In the genomic region with DNA sequence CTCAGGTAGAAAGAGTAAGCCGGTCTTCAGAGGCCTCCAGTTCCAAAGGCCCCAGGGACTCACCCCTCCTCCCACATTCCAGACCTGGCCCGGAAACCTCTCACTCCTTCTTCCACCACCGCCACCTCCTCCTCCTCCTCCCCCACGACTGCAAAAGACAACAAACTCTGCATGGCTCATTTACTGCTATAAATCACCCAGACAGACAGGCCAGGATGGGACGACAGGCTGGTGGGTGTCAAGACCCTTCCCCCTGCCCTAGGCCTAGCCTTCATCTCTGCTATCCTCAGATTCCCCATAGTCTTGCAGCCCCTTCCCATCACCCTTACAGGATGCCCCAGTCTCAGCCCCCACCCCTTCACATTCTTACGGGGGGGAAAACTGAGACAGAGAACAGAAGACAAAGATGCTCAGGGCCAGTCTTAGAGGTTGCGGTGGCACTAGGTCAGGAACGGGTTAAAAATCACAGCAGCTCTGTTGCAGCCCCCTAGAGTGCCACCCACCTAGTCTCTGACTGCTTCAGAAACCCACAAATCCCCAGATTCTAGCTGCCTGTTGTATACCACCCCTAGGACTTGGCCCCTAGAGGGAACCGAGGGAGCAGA, we compare ENCODE assay signal across 8 mouse cellular contexts. TPM values are rescaled to one million over a fixed set of nuclear protein-coding genes. Genes with fewer than 3 reads are reported as not detected.
A peak's percentile ranks its signal among the peaks of the same experiment; 100 is the strongest.
DNase-seq lines count a peak whose midpoint lies in the region; ATAC-seq and TF ChIP-seq lines count a peak whose summit lies in the region.

No protein-coding gene starts in this region.

- peak overlapping the region; percentile 26 for H3K4me2 ChIP-seq in forebrain, embryonic 12.5 days
- peak overlapping the region; percentile 22 for H3K4me2 ChIP-seq in neural tube, embryonic 15.5 days

- no peaks in the 10 kb centered on the region for H3K27me3 ChIP-seq in kidney, adult 2 months (replicated peaks; ENCODE audit: control insufficient read depth, insufficient read depth, low read length)
- peaks cover 36% of the 10 kb centered on the region for H3K27me3 ChIP-seq in forebrain, embryonic 12.5 days
- no peaks in the 10 kb centered on the region for H3K27me3 ChIP-seq in neural tube, embryonic 15.5 days (replicated peaks)
- H3K27me3 ChIP-seq in thymus, adult 2 months (ENCODE audit: control insufficient read depth, insufficient read depth, low read length) = no peaks in the 10 kb centered on the region

- no peak overlapping the region for H3K9ac ChIP-seq in forebrain, embryonic 12.5 days
- H3K9ac ChIP-seq in neural tube, embryonic 15.5 days (replicated peaks) = no peak overlapping the region

- H3K9me3 ChIP-seq in forebrain, embryonic 12.5 days = no peaks in the 10 kb centered on the region
- no peaks in the 10 kb centered on the region for H3K9me3 ChIP-seq in neural tube, embryonic 15.5 days (replicated peaks)

- peaks cover 19% of the 10 kb centered on the region for H3K4me1 ChIP-seq in kidney, adult 2 months (ENCODE audit: control insufficient read depth, insufficient read depth, low read length)
- peaks cover 85% of the 10 kb centered on the region for H3K4me1 ChIP-seq in forebrain, embryonic 12.5 days
- H3K4me1 ChIP-seq in neural tube, embryonic 15.5 days = peaks cover 89% of the 10 kb centered on the region
- H3K4me1 ChIP-seq in thymus, adult 2 months (replicated peaks; ENCODE audit: control insufficient read depth, insufficient read depth, low read length) = 0 out of 2 replicates have a peak, but pooled peaks cover 2% of the 10 kb centered on the region

- peak; percentile 49 for DNase-seq in kidney, adult 2 months
- no peak for DNase-seq in kidney, adult 18-20 months
- peak; percentile 45 to 49 for DNase-seq in kidney, postnatal 36 days
- DNase-seq in cerebellum, adult 18-20 months = no peak
- DNase-seq in spleen, postnatal 36 days (ENCODE audit: low spot score in 2 of 2) = no peak
- no peak for DNase-seq in thymus, adult 2 months

- no peak for TF ChIP-seq POLR2A in kidney, adult 2 months (IDR thresholded peaks at IDR 0.05; ENCODE audit: low read depth, low read length)
- no peak for TF ChIP-seq POLR2A in thymus, adult 2 months (IDR thresholded peaks at IDR 0.05; ENCODE audit: control insufficient read depth, extremely low read depth, insufficient read depth, low read length, poor library complexity)

- 25% methylated on average over 9 of the region's 9 CpGs for WGBS in kidney, adult 2 months
- 3% methylated on average over 9 of the region's 9 CpGs for WGBS in forebrain, embryonic 12.5 days
- 10% methylated on average over 9 of the region's 9 CpGs for WGBS in neural tube, embryonic 15.5 days
- 85% methylated on average over 9 of the region's 9 CpGs for WGBS in thymus, adult 2 months

- H3K36me3 ChIP-seq in kidney, adult 2 months (ENCODE audit: control insufficient read depth, insufficient read depth, low read length) = no peaks in the 10 kb centered on the region
- H3K36me3 ChIP-seq in forebrain, embryonic 12.5 days (replicated peaks) = 0 out of 2 replicates have a peak, but pooled peaks cover 8% of the 10 kb centered on the region
- H3K36me3 ChIP-seq in neural tube, embryonic 15.5 days = no peaks in the 10 kb centered on the region
- no peaks in the 10 kb centered on the region for H3K36me3 ChIP-seq in thymus, adult 2 months (ENCODE audit: control insufficient read depth, insufficient read depth, low read length)

- H3K27ac ChIP-seq in kidney, adult 2 months (ENCODE audit: insufficient read depth, low read depth, low read length) = no peak overlapping the region; the same call in 1 of the 2 replicates
- no peak overlapping the region for H3K27ac ChIP-seq in forebrain, embryonic 12.5 days
- H3K27ac ChIP-seq in neural tube, embryonic 15.5 days (replicated peaks) = no peak overlapping the region
- no peak overlapping the region for H3K27ac ChIP-seq in thymus, adult 2 months (ENCODE audit: control insufficient read depth, insufficient read depth, low read length)

- no peak for ATAC-seq in forebrain, embryonic 12.5 days (ENCODE audit: low FRiP score)
- ATAC-seq in neural tube, embryonic 15.5 days (ENCODE audit: low FRiP score) = no peak

- no peak for TF ChIP-seq CTCF in kidney, adult 2 months (conservative IDR thresholded peaks at IDR 0.05; ENCODE audit: insufficient read depth, insufficient read length, low read depth, low read length)
- TF ChIP-seq CTCF in thymus, adult 2 months (IDR thresholded peaks at IDR 0.05; ENCODE audit: borderline replicate concordance, control insufficient read depth, extremely low read depth, insufficient read depth, low read length, poor library complexity) = no peak

- no peak overlapping the region for H3K4me3 ChIP-seq in kidney, adult 2 months (ENCODE audit: insufficient read depth, low read depth, low read length)
- no peak overlapping the region for H3K4me3 ChIP-seq in forebrain, embryonic 12.5 days (replicated peaks)
- H3K4me3 ChIP-seq in neural tube, embryonic 15.5 days (replicated peaks) = no peak overlapping the region
- no peak overlapping the region for H3K4me3 ChIP-seq in thymus, adult 2 months (ENCODE audit: control insufficient read depth, insufficient read depth, low read length)

RNA-seq across cellular contexts. Expression of a gene that starts 10.8 kb away (rescaled TPM):
- polyA plus RNA-seq in kidney, adult 2 months (2012; rRNA removed) = 39.1 and 45.5 TPM in 2 replicates
- 13.2 and 15.2 TPM in 2 replicates for polyA plus RNA-seq in forebrain, embryonic 12.5 days (2016; fragmentation: Nextera tagmentation; extraction: Ambion mirVana)
- polyA plus RNA-seq in neural tube, embryonic 15.5 days (2015; fragmentation: Nextera tagmentation; extraction: Ambion mirVana) = 10.2 and 12.5 TPM in 2 replicates
- 35.5 and 41.3 TPM in 2 replicates for polyA plus RNA-seq in thymus, adult 2 months (2012; rRNA removed)

RNA-seq across cellular contexts. Expression of a gene that starts 20.0 kb away (rescaled TPM):
- polyA plus RNA-seq in kidney, adult 2 months (2012; rRNA removed) = 0.09 and 0.22 TPM in 2 replicates
- polyA plus RNA-seq in forebrain, embryonic 12.5 days (2016; fragmentation: Nextera tagmentation; extraction: Ambion mirVana) = 1.7 and 2.1 TPM in 2 replicates
- polyA plus RNA-seq in neural tube, embryonic 15.5 days (2015; fragmentation: Nextera tagmentation; extraction: Ambion mirVana) = 2.5 and 2.9 TPM in 2 replicates
- polyA plus RNA-seq in thymus, adult 2 months (2012; rRNA removed) = 0.13 and 0.34 TPM in 2 replicates

RNA-seq across cellular contexts. Expression of a gene that starts 30.1 kb away (rescaled TPM):
- polyA plus RNA-seq in kidney, adult 2 months (2012; rRNA removed) = 77.9 and 139 TPM in 2 replicates
- 8.5 and 10.6 TPM in 2 replicates for polyA plus RNA-seq in forebrain, embryonic 12.5 days (2016; fragmentation: Nextera tagmentation; extraction: Ambion mirVana)
- polyA plus RNA-seq in neural tube, embryonic 15.5 days (2015; fragmentation: Nextera tagmentation; extraction: Ambion mirVana) = 35.1 and 35.4 TPM in 2 replicates
- 9.1 and 11.2 TPM in 2 replicates for polyA plus RNA-seq in thymus, adult 2 months (2012; rRNA removed)

Comparison
In these comparisons a context has a peak if more than half of its experiments do, and no peak if none do; other contexts are left out.
1. DNase-seq: peak in kidney, adult 2 months (single experiment) and kidney, postnatal 36 days (2 of 2); none in kidney, adult 18-20 months (single experiment), cerebellum, adult 18-20 months (0 of 2), spleen, postnatal 36 days (0 of 2) and thymus, adult 2 months (single experiment).